Mouse (Mus musculus) limb, embryonic 11.5 days (tissue): ENCODE measurements around the gene Serpina3k. TPM values are rescaled to one million over a fixed set of nuclear protein-coding genes. Genes with fewer than 3 reads are reported as not detected.
A peak's percentile ranks its signal among the peaks of the same experiment; 100 is the strongest.
"Not testable (repeated sequence)": the region's sequence is repeated elsewhere in the genome, so short reads cannot be mapped to it uniquely, and the experiment has no call there.

Experiments used
- ATAC-seq: fragments of 200-750 bp; cut with Nextera tagmentation; 2 replicates; pipeline ENCODE4 v1.8.0; 2017; ENCODE audit warnings: low read depth; ENCODE audit not compliant: insufficient number of reproducible peaks, low FRiP score, low TSS enrichment
- DNase-seq: peaks from one replicate; pipeline ENCODE4 v3.0.0-alpha.2; 2015; ENCODE audit warnings: low spot score
- H3K27ac ChIP-seq: fragments of 300-500 bp; sonication (generic); replicated peaks from 2 replicates; pipeline ENCODE4 v1.5.1; 2014; ENCODE audit warnings: low read depth, mild to moderate bottlenecking, low read length
- H3K27me3 ChIP-seq: fragments of 300-500 bp; sonication (generic); 2 replicates; pipeline ENCODE4 v1.6.1; 2014; ENCODE audit warnings: mild to moderate bottlenecking, low read length, mixed read lengths; ENCODE audit not compliant: control insufficient read depth, insufficient read depth
- H3K36me3 ChIP-seq: fragments of 300-500 bp; sonication (generic); 2 replicates; pipeline ENCODE4 v1.6.1; 2014; ENCODE audit warnings: mild to moderate bottlenecking, low read length, moderate library complexity, mixed read lengths; ENCODE audit not compliant: control insufficient read depth, insufficient read depth
- H3K4me1 ChIP-seq: fragments of 300-500 bp; sonication (generic); 2 replicates; pipeline ENCODE4 v1.6.1; 2014; ENCODE audit warnings: low read length, mixed read lengths; ENCODE audit not compliant: control insufficient read depth, insufficient read depth
- H3K4me2 ChIP-seq: fragments of 300-500 bp; sonication (generic); 2 replicates; pipeline ENCODE4 v1.6.1; 2014; ENCODE audit warnings: low read depth, mild to moderate bottlenecking, moderate library complexity; ENCODE audit not compliant: severe bottlenecking
- H3K4me3 ChIP-seq: fragments of 300-500 bp; sonication (generic); 2 replicates; pipeline ENCODE4 v1.5.1; 2014; ENCODE audit warnings: low read depth, low read length
- H3K9ac ChIP-seq: fragments of 300-500 bp; sonication (generic); 2 replicates; pipeline ENCODE4 v1.6.1; 2014; ENCODE audit warnings: mild to moderate bottlenecking, low read length
- H3K9me3 ChIP-seq: fragments of 300-500 bp; sonication (generic); 2 replicates; pipeline ENCODE4 v1.6.1; 2016; ENCODE audit warnings: low read length; ENCODE audit not compliant: control insufficient read depth
- WGBS: fragments of 180-500 bp; shearing (Covaris S2); extraction: QIAGEN DNeasy Blood & Tissue Kit; methylation state at CpG from one replicate; pipeline ENCODE4 v1.1.7; 2014; 5-methylcytosine and 5-hydroxymethylcytosine counted together
- polyA plus RNA-seq: library from polyadenylated mRNA; unstranded; fragments of >200 nt; fragmentation: Nextera tagmentation; extraction: Ambion mirVana; gene quantifications from 2 replicates; pipeline ENCODE4 v1.2.1, GENCODE M21; 2014

The Serpina3k gene
- polyA plus RNA-seq, 1 experiment from 2014 or later: not detected

DNA sequence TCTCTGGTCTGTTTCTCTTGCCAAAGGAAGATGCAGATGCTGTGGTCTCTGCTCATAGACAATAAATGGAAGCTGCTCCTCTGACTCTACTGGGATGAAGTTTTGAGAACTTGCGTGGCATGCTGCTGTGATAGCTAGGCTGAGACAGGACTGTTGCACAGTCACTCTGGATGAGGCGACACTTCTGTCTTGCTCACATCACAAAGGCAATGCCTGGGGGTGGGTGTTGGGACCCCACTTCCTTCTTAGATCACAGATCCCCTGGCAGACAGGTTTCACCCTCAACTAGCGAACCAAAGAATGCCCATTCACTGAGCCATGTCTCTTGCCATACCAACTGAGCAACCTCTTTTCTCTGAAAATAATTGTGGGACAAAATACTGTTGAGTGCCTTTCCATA is 419 bp downstream of the Serpina3k start:
- DNase-seq (no peak), ATAC-seq (no peak)
- H3K27me3 ChIP-seq: no peaks in the 10 kb centered on the region
- H3K36me3 ChIP-seq: no peaks in the 10 kb centered on the region
- H3K9ac ChIP-seq: no peak overlapping the region
- 87% methylated on average over 3 of the region's 3 CpGs for WGBS
- no peak overlapping the region for H3K27ac ChIP-seq
- no peak overlapping the region for H3K4me2 ChIP-seq
- H3K4me1 ChIP-seq: no peaks in the 10 kb centered on the region
- no peak overlapping the region for H3K4me3 ChIP-seq
- no peaks in the 10 kb centered on the region for H3K9me3 ChIP-seq

DNA sequence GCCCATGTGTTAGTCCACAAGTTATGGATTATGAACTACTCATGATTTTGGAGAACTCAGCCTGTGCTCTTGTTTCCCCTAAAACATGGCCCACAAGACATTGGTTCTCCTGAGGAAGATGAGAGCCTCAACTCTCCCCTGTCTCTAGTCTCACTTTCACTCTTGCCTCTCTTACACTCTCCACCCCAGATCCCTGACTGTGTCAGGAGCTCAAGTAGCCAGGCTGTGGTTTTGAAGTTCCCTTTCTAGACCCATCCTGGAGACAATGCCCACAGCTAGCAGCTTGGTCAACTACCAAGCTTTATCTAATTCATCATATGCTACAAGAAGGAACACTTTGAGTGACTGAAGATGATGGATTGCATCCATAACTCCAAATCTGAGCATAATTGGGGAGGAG is 4.2 kb downstream of the Serpina3k start:
- H3K36me3 ChIP-seq, H3K9me3 ChIP-seq, H3K9ac ChIP-seq, ATAC-seq, DNase-seq, H3K27ac ChIP-seq, H3K4me3 ChIP-seq, H3K4me1 ChIP-seq, H3K27me3 ChIP-seq, H3K4me2 ChIP-seq: not testable (repeated sequence)

DNA sequence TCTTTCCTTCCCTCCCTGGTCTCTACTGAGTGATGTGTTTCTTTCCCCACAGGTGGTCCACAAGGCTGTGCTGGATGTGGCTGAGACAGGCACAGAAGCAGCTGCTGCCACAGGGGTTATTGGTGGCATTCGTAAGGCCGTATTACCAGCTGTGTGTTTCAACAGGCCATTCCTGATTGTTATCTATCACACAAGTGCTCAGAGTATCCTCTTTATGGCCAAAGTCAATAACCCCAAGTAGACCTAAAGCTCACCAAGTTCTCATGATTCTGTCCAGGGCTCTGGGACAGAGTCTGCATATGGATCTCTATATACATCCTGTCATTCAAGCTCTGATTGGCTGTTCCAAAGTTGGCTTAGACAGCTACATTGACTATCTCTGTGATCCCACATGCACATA is 6.9 kb downstream of the Serpina3k start:
- Histone ChIP-seq H3K9me3 (no peaks in the 10 kb centered on the region), H3K36me3 (no peaks in the 10 kb centered on the region), H3K4me2 (no peak overlapping the region), H3K4me1 (no peaks in the 10 kb centered on the region), H3K27ac (no peak overlapping the region), H3K4me3 (no peak overlapping the region), H3K27me3 (no peaks in the 10 kb centered on the region), H3K9ac (no peak overlapping the region)
- no peak for DNase-seq
- WGBS: 71% methylated on average over 2 of the region's 2 CpGs
- ATAC-seq: no peak

DNA sequence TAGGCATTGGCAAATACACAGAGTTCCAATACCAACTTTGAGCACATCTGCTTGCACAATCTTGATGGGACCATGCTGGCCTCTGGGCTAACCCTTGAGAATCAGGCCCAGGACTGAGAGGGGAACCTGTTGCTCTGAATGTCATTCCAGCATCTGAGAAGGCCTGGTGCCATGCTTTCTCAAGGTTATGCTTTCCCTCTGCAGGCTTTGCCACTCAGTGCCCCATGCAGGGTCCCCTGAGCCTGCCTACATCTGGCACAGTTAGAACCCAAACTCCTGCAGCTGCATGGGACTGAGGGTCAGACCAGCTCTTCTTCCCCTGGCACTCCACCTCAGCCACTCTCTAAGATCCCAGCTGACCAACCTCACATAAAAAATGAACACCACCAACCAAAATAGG is 7.4 kb downstream of the Serpina3k start:
- H3K4me2 ChIP-seq: no peak overlapping the region
- DNase-seq: no peak
- no peak overlapping the region for H3K9ac ChIP-seq
- no peak overlapping the region for H3K27ac ChIP-seq
- no peaks in the 10 kb centered on the region for H3K36me3 ChIP-seq
- H3K27me3 ChIP-seq: no peaks in the 10 kb centered on the region
- H3K4me1 ChIP-seq: no peaks in the 10 kb centered on the region
- no peak for ATAC-seq
- H3K4me3 ChIP-seq: no peak overlapping the region
- no peaks in the 10 kb centered on the region for H3K9me3 ChIP-seq

DNA sequence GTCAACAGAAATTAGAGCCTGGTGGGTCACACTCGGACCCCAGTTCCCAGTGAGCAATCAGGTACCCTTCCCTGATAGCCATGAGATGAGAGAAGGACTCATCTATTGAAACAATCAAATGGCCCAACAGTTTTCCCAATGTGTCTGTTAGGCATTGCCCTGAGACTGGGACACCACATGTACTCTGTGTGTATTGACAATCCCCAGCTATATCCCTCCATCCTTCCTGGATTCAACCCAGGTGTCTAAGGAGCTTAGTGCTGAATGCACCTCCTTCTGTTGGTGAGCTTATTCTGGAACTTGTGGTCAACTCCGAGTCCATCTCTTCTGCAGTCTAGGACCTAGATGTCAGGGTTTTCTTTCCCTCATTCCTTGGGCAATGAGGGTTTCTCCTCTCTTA is 8.8 kb downstream of the Serpina3k start:
- Histone ChIP-seq H3K4me3 (no peak overlapping the region), H3K36me3 (no peaks in the 10 kb centered on the region), H3K9me3 (no peaks in the 10 kb centered on the region), H3K27me3 (no peaks in the 10 kb centered on the region), H3K27ac (no peak overlapping the region), H3K4me2 (no peak overlapping the region), H3K9ac (no peak overlapping the region), H3K4me1 (no peaks in the 10 kb centered on the region)
- WGBS: 86% methylated on average over 2 of the region's 2 CpGs
- DNase-seq (no peak), ATAC-seq (no peak)

DNA sequence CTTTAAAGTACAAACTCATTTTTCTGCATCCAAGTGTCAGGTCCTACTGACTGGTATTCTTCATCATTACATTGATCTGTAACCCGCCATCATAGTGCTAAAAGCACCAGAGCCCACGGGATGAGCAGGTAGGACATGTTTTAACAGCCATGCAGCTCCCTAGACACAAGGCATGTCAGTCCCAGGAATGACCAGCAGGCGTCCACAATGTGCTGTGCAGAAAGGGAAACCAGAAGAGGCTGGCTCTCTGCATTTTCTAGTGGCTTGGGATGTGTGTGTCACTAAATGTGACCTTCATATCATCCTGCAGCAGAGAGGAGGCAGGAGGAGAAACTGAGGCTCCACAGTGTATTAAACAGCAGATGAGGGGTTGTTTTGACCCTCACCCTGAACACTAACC is 13.5 kb downstream of the Serpina3k start:
- H3K9me3 ChIP-seq, H3K27me3 ChIP-seq, ATAC-seq, H3K36me3 ChIP-seq, H3K4me1 ChIP-seq, H3K9ac ChIP-seq, H3K27ac ChIP-seq, H3K4me2 ChIP-seq, H3K4me3 ChIP-seq: not testable (repeated sequence)
- DNase-seq: peak; percentile 46
- WGBS: 43% methylated on average over 3 of the region's 3 CpGs

DNA sequence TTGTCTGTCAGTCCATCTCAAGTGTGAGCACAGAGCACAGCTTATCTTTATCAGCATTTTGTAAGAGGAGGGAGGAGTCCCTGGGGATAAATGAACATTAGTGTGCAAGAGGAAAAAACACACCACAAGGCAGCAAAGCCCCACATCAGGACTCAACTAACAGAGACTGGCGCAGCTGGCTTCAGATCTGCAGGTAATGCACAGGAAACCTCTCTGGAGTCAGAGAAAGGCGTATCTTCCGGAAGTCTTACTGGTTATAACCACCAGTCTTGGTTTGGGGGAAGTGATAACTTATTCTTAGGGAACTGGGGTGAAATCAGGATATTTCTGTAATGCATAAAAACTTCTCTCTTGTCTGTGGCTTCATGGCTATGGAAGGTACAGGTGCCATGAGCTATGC is 17.7 kb downstream of the Serpina3k start:
- DNase-seq (peak; percentile 12), ATAC-seq (no peak)
- no peak overlapping the region for H3K9ac ChIP-seq
- WGBS: 85% methylated on average over 3 of the region's 3 CpGs
- no peaks in the 10 kb centered on the region for H3K4me1 ChIP-seq
- H3K4me2 ChIP-seq: no peak overlapping the region
- H3K9me3 ChIP-seq: no peaks in the 10 kb centered on the region
- no peak overlapping the region for H3K27ac ChIP-seq
- H3K4me3 ChIP-seq: no peak overlapping the region
- H3K36me3 ChIP-seq: no peaks in the 10 kb centered on the region
- no peaks in the 10 kb centered on the region for H3K27me3 ChIP-seq

DNA sequence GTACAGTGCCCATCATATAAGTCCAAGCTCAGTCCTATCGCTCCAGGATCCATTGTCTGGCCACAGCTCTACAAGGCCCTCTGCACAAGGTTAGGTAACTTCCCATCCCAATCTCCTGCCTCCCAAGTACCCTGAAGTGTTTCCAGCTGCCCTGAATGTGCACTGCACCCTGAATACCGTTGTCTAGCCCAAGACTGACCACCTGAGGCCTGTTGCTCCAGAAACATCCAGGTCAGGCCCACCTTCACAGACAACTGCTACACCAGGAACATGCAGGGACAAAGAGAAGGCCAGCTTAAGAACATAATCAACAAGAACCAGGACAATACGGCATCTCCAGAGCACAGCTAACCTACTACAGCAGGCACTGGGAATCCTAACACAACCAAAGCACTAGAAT is 31.7 kb downstream of the Serpina3k start:
- Histone ChIP-seq H3K9me3 (no peaks in the 10 kb centered on the region), H3K27ac (no peak overlapping the region), H3K27me3 (no peaks in the 10 kb centered on the region), H3K4me2 (no peak overlapping the region), H3K4me1 (no peaks in the 10 kb centered on the region), H3K9ac (no peak overlapping the region), H3K36me3 (no peaks in the 10 kb centered on the region), H3K4me3 (no peak overlapping the region)
- WGBS: 86% methylated on average over 3 of the region's 3 CpGs
- ATAC-seq (no peak), DNase-seq (peak; percentile 17)

DNA sequence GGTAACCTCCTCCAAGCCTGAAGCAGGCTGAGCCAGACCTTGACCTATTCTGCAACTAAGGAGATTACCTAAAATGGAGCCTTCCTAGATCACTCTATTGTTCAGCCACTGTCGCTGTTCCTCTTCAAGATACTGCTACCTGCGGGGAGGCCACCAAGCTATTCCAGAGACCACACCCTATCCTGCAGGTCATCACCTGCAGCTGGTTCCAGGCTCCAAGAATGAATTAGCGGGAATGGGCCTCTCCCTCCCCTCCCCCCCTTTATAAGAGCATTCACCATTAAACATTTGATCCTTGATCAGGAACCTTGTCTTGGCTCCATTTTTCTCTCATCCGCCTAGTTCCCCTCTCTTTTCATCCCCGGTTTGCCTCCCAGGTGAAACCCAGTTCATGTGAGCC is 38.9 kb downstream of the Serpina3k start:
- not testable (repeated sequence) for H3K4me3 ChIP-seq, H3K27ac ChIP-seq, H3K36me3 ChIP-seq, ATAC-seq, H3K9ac ChIP-seq, H3K4me2 ChIP-seq, DNase-seq, H3K27me3 ChIP-seq, H3K9me3 ChIP-seq, H3K4me1 ChIP-seq
- 72% methylated on average over 5 of the region's 5 CpGs for WGBS
